Mouse (Mus musculus): Measurements from ENCODE around the gene Cdc42ep2. TPM values are rescaled to one million over a fixed set of nuclear protein-coding genes. Genes with fewer than 3 reads are reported as not detected.
A peak's percentile ranks its signal among the peaks of the same experiment; 100 is the strongest.

Gene Cdc42ep2
- polyA plus RNA-seq, 1 experiment from 2014 or later, result 1.8 TPM

GRCm38 (mm10) chr19:5872528-5872927 is 52.1 kb downstream of the Cdc42ep2 start:
- ATAC-seq (replicated peaks; ENCODE audit: low FRiP score) (no peak), DNase-seq (ENCODE audit: low spot score) (no peak)
- no peak overlapping the region for H3K4me3 ChIP-seq (ENCODE audit: low read depth, low read length)
- no peak overlapping the region for H3K27ac ChIP-seq (ENCODE audit: low read depth, low read length)
- H3K9me3 ChIP-seq (ENCODE audit: control insufficient read depth, low read length), result no peaks in the 10 kb centered on the region
- H3K9ac ChIP-seq (ENCODE audit: low read length), result no peak overlapping the region
- H3K27me3 ChIP-seq (ENCODE audit: control insufficient read depth, insufficient read depth, low read length), result no peaks in the 10 kb centered on the region
- no peak overlapping the region for H3K4me2 ChIP-seq (ENCODE audit: low read depth, low read length, severe bottlenecking)
- no peaks in the 10 kb centered on the region; the same call in 1 of the 2 replicates for H3K36me3 ChIP-seq (ENCODE audit: control insufficient read depth, insufficient read depth, low read length)
- WGBS, result 89% methylated on average over 4 of the region's 4 CpGs
- H3K4me1 ChIP-seq (replicated peaks; ENCODE audit: control insufficient read depth, insufficient read depth, low read length), result peaks cover 10% of the 10 kb centered on the region

DNA sequence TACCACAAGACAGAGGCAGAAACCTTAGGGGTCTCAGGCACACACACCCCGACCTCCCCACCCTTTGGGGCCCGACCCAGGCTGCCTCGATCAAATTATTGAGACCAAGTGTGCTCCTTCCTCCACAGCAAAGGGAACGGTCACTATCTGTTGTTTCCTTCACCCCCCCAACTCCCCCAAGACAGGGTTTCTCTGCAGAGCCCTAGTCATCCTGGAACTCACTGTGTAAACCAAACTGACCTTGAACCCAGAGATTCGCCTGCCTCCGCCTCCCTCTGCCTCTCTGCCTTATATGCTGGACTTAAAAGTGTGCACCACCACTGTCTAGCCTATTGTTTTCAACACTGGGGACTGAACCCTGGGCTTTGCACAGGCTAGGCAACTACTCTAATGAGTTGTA is 52.9 kb downstream of the Cdc42ep2 start:
- Histone ChIP-seq H3K9ac (ENCODE audit: low read length) (no peak overlapping the region), H3K4me3 (ENCODE audit: low read depth, low read length) (no peak overlapping the region), H3K4me2 (ENCODE audit: low read depth, low read length, severe bottlenecking) (0 out of 2 replicates have a peak overlapping the region, but pooled peaks have one; percentile 26), H3K36me3 (ENCODE audit: control insufficient read depth, insufficient read depth, low read length) (no peaks in the 10 kb centered on the region; the same call in 1 of the 2 replicates), H3K27ac (ENCODE audit: low read depth, low read length) (peak overlapping the region; percentile 37; the same call in 1 of the 2 replicates), H3K9me3 (ENCODE audit: control insufficient read depth, low read length) (no peaks in the 10 kb centered on the region), H3K27me3 (ENCODE audit: control insufficient read depth, insufficient read depth, low read length) (no peaks in the 10 kb centered on the region), H3K4me1 (replicated peaks; ENCODE audit: control insufficient read depth, insufficient read depth, low read length) (peaks cover 10% of the 10 kb centered on the region)
- no peak for ATAC-seq (replicated peaks; ENCODE audit: low FRiP score)
- 61% methylated on average over 6 of the region's 6 CpGs for WGBS
- no peak for DNase-seq (ENCODE audit: low spot score)

DNA sequence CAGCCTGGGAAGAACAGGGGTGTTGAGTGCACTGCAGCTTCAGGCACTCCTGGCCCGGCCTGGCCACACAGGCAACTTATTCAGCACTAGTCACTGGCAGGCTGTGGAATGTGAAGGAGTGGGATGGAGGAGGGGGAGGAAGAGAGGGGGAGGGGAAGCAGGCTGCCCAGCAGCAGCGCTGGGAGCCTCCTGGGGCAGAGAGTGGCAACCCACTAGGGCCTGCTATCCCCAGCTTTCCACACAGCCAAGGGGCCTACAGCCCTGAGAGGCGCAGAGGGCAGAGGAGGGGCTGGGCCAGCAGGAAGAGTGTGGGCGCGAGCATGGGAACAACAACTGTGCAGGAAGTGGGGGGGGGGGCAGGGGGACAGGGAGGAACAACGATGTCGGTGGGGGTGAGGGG is 53.3 kb downstream of the Cdc42ep2 start:
- Histone ChIP-seq H3K9me3 (ENCODE audit: control insufficient read depth, low read length) (no peaks in the 10 kb centered on the region), H3K4me3 (ENCODE audit: low read depth, low read length) (no peak overlapping the region), H3K27me3 (ENCODE audit: control insufficient read depth, insufficient read depth, low read length) (no peaks in the 10 kb centered on the region), H3K4me2 (ENCODE audit: low read depth, low read length, severe bottlenecking) (peak overlapping the region; percentile 26; the same call in 1 of the 2 replicates), H3K4me1 (replicated peaks; ENCODE audit: control insufficient read depth, insufficient read depth, low read length) (peaks cover 10% of the 10 kb centered on the region), H3K27ac (ENCODE audit: low read depth, low read length) (peak overlapping the region; percentile 37; the same call in 1 of the 2 replicates), H3K9ac (ENCODE audit: low read length) (peak overlapping the region; percentile 23), H3K36me3 (ENCODE audit: control insufficient read depth, insufficient read depth, low read length) (no peaks in the 10 kb centered on the region; the same call in 1 of the 2 replicates)
- peak; percentile 70 for ATAC-seq (replicated peaks; ENCODE audit: low FRiP score)
- DNase-seq (ENCODE audit: low spot score), result peak; percentile 81
- WGBS, result 22% methylated on average over 7 of the region's 7 CpGs

- H3K36me3 ChIP-seq (ENCODE audit: control insufficient read depth, insufficient read depth, low read length), result peaks cover under 1% of the 10 kb centered on the region
Observed at GRCm38 (mm10) chr19:5868096-5868495, 56.5 kb downstream of the Cdc42ep2 start.

More at GRCm38 (mm10) chr19:5868096-5868495, 56.5 kb downstream of the Cdc42ep2 start:
- Histone ChIP-seq H3K9me3 (ENCODE audit: control insufficient read depth, low read length) (no peaks in the 10 kb centered on the region), H3K27ac (ENCODE audit: low read depth, low read length) (no peak overlapping the region), H3K27me3 (ENCODE audit: control insufficient read depth, insufficient read depth, low read length) (no peaks in the 10 kb centered on the region), H3K4me1 (replicated peaks; ENCODE audit: control insufficient read depth, insufficient read depth, low read length) (peaks cover 4% of the 10 kb centered on the region; the same call in 1 of the 2 replicates), H3K4me2 (ENCODE audit: low read depth, low read length, severe bottlenecking) (no peak overlapping the region), H3K9ac (ENCODE audit: low read length) (no peak overlapping the region), H3K4me3 (ENCODE audit: low read depth, low read length) (no peak overlapping the region)
- ATAC-seq (replicated peaks; ENCODE audit: low FRiP score) (no peak), DNase-seq (ENCODE audit: low spot score) (no peak)
- 88% methylated on average over 6 of the region's 6 CpGs for WGBS

Other genes starting within 250 kb of the Cdc42ep2 start
- 20.4 and 21.7 TPM in 2 replicates for gene Map3k11, start 236.1 kb downstream of the Cdc42ep2 start, polyA plus RNA-seq (2014; fragmentation: Nextera tagmentation; extraction: Ambion mirVana)
- 34.1 and 37.7 TPM in 2 replicates for gene Pcnx3, start 235.9 kb downstream of the Cdc42ep2 start, polyA plus RNA-seq (2014; fragmentation: Nextera tagmentation; extraction: Ambion mirVana)
- not detected in 2 replicates for gene Kcnk7, start 220.4 kb downstream of the Cdc42ep2 start, polyA plus RNA-seq (2014; fragmentation: Nextera tagmentation; extraction: Ambion mirVana)
- 6.8 and 7.4 TPM in 2 replicates for gene Ehbp1l1, start 198.5 kb downstream of the Cdc42ep2 start, polyA plus RNA-seq (2014; fragmentation: Nextera tagmentation; extraction: Ambion mirVana)
- 140 and 162 TPM in 2 replicates for gene Fam89b, start 195.2 kb downstream of the Cdc42ep2 start, polyA plus RNA-seq (2014; fragmentation: Nextera tagmentation; extraction: Ambion mirVana)
- 5.0 and 5.5 TPM in 2 replicates for gene Ltbp3, start 183.9 kb downstream of the Cdc42ep2 start, polyA plus RNA-seq (2014; fragmentation: Nextera tagmentation; extraction: Ambion mirVana)
- gene Scyl1, start 153.4 kb downstream of the Cdc42ep2 start, polyA plus RNA-seq (2014; fragmentation: Nextera tagmentation; extraction: Ambion mirVana), result 65.2 and 66.3 TPM in 2 replicates
- gene Frmd8, start 49.5 kb downstream of the Cdc42ep2 start, polyA plus RNA-seq (2014; fragmentation: Nextera tagmentation; extraction: Ambion mirVana), result 20.4 and 24.5 TPM in 2 replicates
- gene Slc25a45, start 47.0 kb downstream of the Cdc42ep2 start, polyA plus RNA-seq (2014; fragmentation: Nextera tagmentation; extraction: Ambion mirVana), result 0.90 and 1.1 TPM in 2 replicates
- 10.1 and 10.7 TPM in 2 replicates for gene Tigd3, start 30.7 kb downstream of the Cdc42ep2 start, polyA plus RNA-seq (2014; fragmentation: Nextera tagmentation; extraction: Ambion mirVana)
- gene Dpf2, start 11.8 kb downstream of the Cdc42ep2 start, polyA plus RNA-seq (2014; fragmentation: Nextera tagmentation; extraction: Ambion mirVana), result 232 and 246 TPM in 2 replicates
- 108 and 118 TPM in 2 replicates for gene Pola2, start 39.4 kb upstream of the Cdc42ep2 start, polyA plus RNA-seq (2014; fragmentation: Nextera tagmentation; extraction: Ambion mirVana)
- not detected in 2 replicates for gene Slc22a20, start 61.3 kb upstream of the Cdc42ep2 start, polyA plus RNA-seq (2014; fragmentation: Nextera tagmentation; extraction: Ambion mirVana)
- 3.9 and 5.3 TPM in 2 replicates for gene Capn1, start 91.1 kb upstream of the Cdc42ep2 start, polyA plus RNA-seq (2014; fragmentation: Nextera tagmentation; extraction: Ambion mirVana)
- 29.1 and 35.8 TPM in 2 replicates for gene Syvn1, start 121.8 kb upstream of the Cdc42ep2 start, polyA plus RNA-seq (2014; fragmentation: Nextera tagmentation; extraction: Ambion mirVana)
- 86.8 and 89.2 TPM in 2 replicates for gene Mrpl49, start 133.0 kb upstream of the Cdc42ep2 start, polyA plus RNA-seq (2014; fragmentation: Nextera tagmentation; extraction: Ambion mirVana)
- gene Fau, start 133.0 kb upstream of the Cdc42ep2 start, polyA plus RNA-seq (2014; fragmentation: Nextera tagmentation; extraction: Ambion mirVana), result 729 and 755 TPM in 2 replicates
- 39.6 and 42.5 TPM in 2 replicates for gene Znhit2, start 136.4 kb upstream of the Cdc42ep2 start, polyA plus RNA-seq (2014; fragmentation: Nextera tagmentation; extraction: Ambion mirVana)
- 31.7 and 33.3 TPM in 2 replicates for gene Tm7sf2, start 143.6 kb upstream of the Cdc42ep2 start, polyA plus RNA-seq (2014; fragmentation: Nextera tagmentation; extraction: Ambion mirVana)
- gene Vps51, start 152.4 kb upstream of the Cdc42ep2 start, polyA plus RNA-seq (2014; fragmentation: Nextera tagmentation; extraction: Ambion mirVana), result 60.3 and 61.8 TPM in 2 replicates
- not detected in 2 replicates for gene Tmem262, start 155.2 kb upstream of the Cdc42ep2 start, polyA plus RNA-seq (2014; fragmentation: Nextera tagmentation; extraction: Ambion mirVana)
- gene Gm28374, start 157.4 kb upstream of the Cdc42ep2 start, polyA plus RNA-seq (2014; fragmentation: Nextera tagmentation; extraction: Ambion mirVana), result 1.2 and 1.5 TPM in 2 replicates
- 62.5 and 75.0 TPM in 2 replicates for gene Zfpl1, start 160.1 kb upstream of the Cdc42ep2 start, polyA plus RNA-seq (2014; fragmentation: Nextera tagmentation; extraction: Ambion mirVana)
- gene Cdca5, start 160.2 kb upstream of the Cdc42ep2 start, polyA plus RNA-seq (2014; fragmentation: Nextera tagmentation; extraction: Ambion mirVana), result 75.5 and 76.7 TPM in 2 replicates
- gene AC131692.1, start 169.6 kb upstream of the Cdc42ep2 start, polyA plus RNA-seq (2014; fragmentation: Nextera tagmentation; extraction: Ambion mirVana), result 0.90 and 1.3 TPM in 2 replicates
- 0.93 and 1.0 TPM in 2 replicates for gene Naaladl1, start 181.0 kb upstream of the Cdc42ep2 start, polyA plus RNA-seq (2014; fragmentation: Nextera tagmentation; extraction: Ambion mirVana)
- 64.5 and 73.7 TPM in 2 replicates for gene Sac3d1, start 193.8 kb upstream of the Cdc42ep2 start, polyA plus RNA-seq (2014; fragmentation: Nextera tagmentation; extraction: Ambion mirVana)
- gene Snx15, start 203.5 kb upstream of the Cdc42ep2 start, polyA plus RNA-seq (2014; fragmentation: Nextera tagmentation; extraction: Ambion mirVana), result 27.4 and 30.9 TPM in 2 replicates
- not detected in 2 replicates for gene Batf2, start 216.2 kb upstream of the Cdc42ep2 start, polyA plus RNA-seq (2014; fragmentation: Nextera tagmentation; extraction: Ambion mirVana)
- gene Arl2, start 216.7 kb upstream of the Cdc42ep2 start, polyA plus RNA-seq (2014; fragmentation: Nextera tagmentation; extraction: Ambion mirVana), result 72.2 and 79.6 TPM in 2 replicates

Data from forebrain, embryonic 11.5 days (tissue).